Mouse (Mus musculus) heart, postnatal 0 days (tissue): ENCODE data around the gene Chaf1a. TPM values are rescaled to one million over a fixed set of nuclear protein-coding genes. Genes with fewer than 3 reads are reported as not detected.

ENCODE experiments used
- ATAC-seq: fragments of 200-750 bp; cut with Nextera tagmentation; 2 replicates; pipeline ENCODE4 v1.8.0; 2017; ENCODE audit warnings: low read depth, moderate number of reproducible peaks, moderate library complexity; ENCODE audit not compliant: insufficient read depth
- DNase-seq: peaks from one replicate; pipeline ENCODE4 v3.0.0-alpha.2; 2016; ENCODE audit warnings: low spot score
- H3K27ac ChIP-seq: fragments of 300-500 bp; sonication (generic); 2 replicates; pipeline ENCODE4 v1.5.1; 2014; ENCODE audit warnings: low read depth, mild to moderate bottlenecking
- H3K27me3 ChIP-seq: fragments of 300-500 bp; sonication (generic); 2 replicates; pipeline ENCODE4 v1.6.1; 2014; ENCODE audit warnings: low read length, mixed read lengths; ENCODE audit not compliant: control insufficient read depth, insufficient read depth
- H3K36me3 ChIP-seq: fragments of 300-500 bp; sonication (generic); replicated peaks from 2 replicates; pipeline ENCODE4 v1.6.1; 2014; ENCODE audit warnings: low read length, mixed read lengths; ENCODE audit not compliant: control insufficient read depth, insufficient read depth
- H3K4me1 ChIP-seq: fragments of 300-500 bp; sonication (generic); 2 replicates; pipeline ENCODE4 v1.6.1; 2014; ENCODE audit warnings: antibody characterized with exemption; ENCODE audit not compliant: control insufficient read depth, insufficient read depth
- H3K4me2 ChIP-seq: fragments of 300-500 bp; sonication (generic); 2 replicates; pipeline ENCODE4 v1.6.1; 2014; ENCODE audit warnings: low read depth, mild to moderate bottlenecking, low read length, moderate library complexity
- H3K4me3 ChIP-seq: fragments of 300-500 bp; sonication (generic); 2 replicates; pipeline ENCODE4 v1.5.1; 2014; ENCODE audit warnings: low read depth, low read length
- H3K9ac ChIP-seq: fragments of 300-500 bp; sonication (generic); replicated peaks from 2 replicates; pipeline ENCODE4 v1.6.1; 2014; ENCODE audit warnings: low read depth, low read length, mixed read lengths
- H3K9me3 ChIP-seq: fragments of 300-500 bp; sonication (generic); replicated peaks from 2 replicates; pipeline ENCODE4 v1.6.1; 2016; ENCODE audit warnings: low read length; ENCODE audit not compliant: control insufficient read depth
- CTCF ChIP-seq: IDR thresholded peaks from 2 replicates; pipeline ENCODE4 v1.5.1; 2016; ENCODE audit warnings: antibody characterized with exemption, control low read depth, low read depth
- EP300 ChIP-seq: IDR thresholded peaks from 2 replicates; pipeline ENCODE4 v1.6.1; 2016; ENCODE audit warnings: antibody characterized with exemption, low read depth
- WGBS: fragments of 180-500 bp; shearing (Covaris S2); extraction: QIAGEN DNeasy Blood & Tissue Kit; methylation state at CpG from one replicate; pipeline ENCODE4 v1.1.7; 2014; 5-methylcytosine and 5-hydroxymethylcytosine counted together
- polyA plus RNA-seq: library from polyadenylated mRNA; unstranded; fragments of >200 nt; fragmentation: Nextera tagmentation; extraction: Ambion mirVana; gene quantifications from 2 replicates; pipeline ENCODE4 v1.2.1, GENCODE M21; 2015
- total RNA-seq: library from RNA; depleted of rRNA; stranded (reverse); fragments of >200 nt; gene quantifications from 2 replicates; pipeline ENCODE4 v1.2.3, GENCODE M21; 2014; ENCODE audit warnings: low replicate concordance

Chaf1a gene
- total and polyA plus RNA-seq, 2 experiments from 2014 or later: 2.8 to 2.9 TPM

DNA sequence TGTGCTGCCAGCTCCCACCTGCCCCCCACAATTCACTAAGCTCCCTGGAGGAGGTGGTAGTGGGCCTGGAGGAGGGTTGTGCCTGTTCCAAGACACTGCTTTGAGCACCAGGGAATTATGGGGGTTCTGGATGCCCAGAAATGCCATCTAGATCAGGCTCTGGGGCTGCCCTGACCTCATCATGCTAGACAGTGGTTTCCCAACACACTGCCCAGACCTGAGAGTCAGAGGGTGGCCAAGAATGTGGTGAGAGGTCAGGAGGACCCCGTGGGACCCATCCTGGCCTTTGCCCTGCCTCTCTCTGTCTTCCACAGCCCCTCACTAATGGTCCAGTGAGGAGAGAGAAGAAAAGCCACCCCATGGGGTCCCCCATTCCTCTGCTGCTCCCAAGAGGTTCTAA lies 70.8 kb downstream of the Chaf1a start:
- H3K4me3 ChIP-seq: no peak overlapping the region
- H3K4me1 ChIP-seq: peaks cover 14% of the 10 kb centered on the region
- peaks cover 12% of the 10 kb centered on the region; the same call in 1 of the 2 replicates for H3K36me3 ChIP-seq
- 62% methylated on average over 1 of the region's 1 CpGs for WGBS
- TF ChIP-seq EP300 (no peak), CTCF (no peak)
- H3K27me3 ChIP-seq: no peaks in the 10 kb centered on the region
- ATAC-seq (no peak), DNase-seq (no peak)
- H3K27ac ChIP-seq: peak overlapping the region; percentile 94; the same call in 1 of the 2 replicates
- no peak overlapping the region for H3K9ac ChIP-seq
- no peaks in the 10 kb centered on the region for H3K9me3 ChIP-seq
- H3K4me2 ChIP-seq: no peak overlapping the region

- DNase-seq (peak; percentile 65), ATAC-seq (no peak; the same call in 1 of the 2 replicates)
- Histone ChIP-seq H3K27ac (no peak overlapping the region), H3K9ac (no peak overlapping the region), H3K27me3 (no peaks in the 10 kb centered on the region), H3K9me3 (no peaks in the 10 kb centered on the region), H3K36me3 (peaks cover 11% of the 10 kb centered on the region; the same call in 1 of the 2 replicates), H3K4me2 (no peak overlapping the region), H3K4me1 (peaks cover 15% of the 10 kb centered on the region), H3K4me3 (no peak overlapping the region)
- WGBS: 52% methylated on average over 5 of the region's 5 CpGs
- peak; percentile 83 for TF ChIP-seq CTCF
- no peak for TF ChIP-seq EP300
Measured at GRCm38 (mm10) chr17:56111864-56112263, 71.6 kb downstream of the Chaf1a start.

- 67% methylated on average over 3 of the region's 3 CpGs for WGBS
- no peak for TF ChIP-seq EP300
- TF ChIP-seq CTCF: no peak
- no peak overlapping the region for H3K4me2 ChIP-seq
- H3K4me3 ChIP-seq: no peak overlapping the region
- H3K9me3 ChIP-seq: no peaks in the 10 kb centered on the region
- H3K4me1 ChIP-seq: peaks cover 20% of the 10 kb centered on the region
- peaks cover 2% of the 10 kb centered on the region; the same call in 1 of the 2 replicates for H3K36me3 ChIP-seq
- ATAC-seq: no peak
- no peak overlapping the region for H3K27ac ChIP-seq
- no peaks in the 10 kb centered on the region for H3K27me3 ChIP-seq
- H3K9ac ChIP-seq: no peak overlapping the region
- DNase-seq: no peak
Measured at GRCm38 (mm10) chr17:56112743-56113142, 72.5 kb downstream of the Chaf1a start.

DNA sequence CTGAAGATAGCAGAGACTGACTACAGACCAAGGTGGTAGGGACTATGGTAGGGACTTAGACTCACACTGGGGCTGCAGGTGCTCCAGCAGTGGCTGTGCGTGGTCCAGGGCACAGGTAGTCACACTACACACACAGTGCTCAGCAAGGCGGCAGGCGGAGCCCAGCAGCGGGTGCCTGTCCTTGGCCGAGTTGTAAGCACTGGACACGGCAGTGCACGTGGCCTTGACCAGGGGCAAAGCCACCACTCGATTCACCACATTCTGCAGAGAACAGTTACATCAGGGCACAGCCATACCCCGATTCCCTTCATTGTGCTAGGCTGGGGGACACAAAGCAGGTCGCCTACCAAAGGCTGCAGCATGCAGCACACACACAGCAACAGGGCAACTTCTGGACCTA lies 76.0 kb downstream of the Chaf1a start:
- Histone ChIP-seq H3K9ac (no peak overlapping the region), H3K4me1 (peaks cover 15% of the 10 kb centered on the region; the same call in 1 of the 2 replicates)

GRCm38 (mm10) chr17:56117251-56117710 lies 77.0 kb downstream of the Chaf1a start, which contains the start of gene Plin5:
Gene Plin5 (minus strand): TSS chr17:56117596.
- WGBS: 1% methylated on average over 27 of the region's 27 CpGs
- H3K27me3 ChIP-seq: peaks cover 7% of the 10 kb centered on the region
- H3K36me3 ChIP-seq: no peaks in the 10 kb centered on the region
- peak within 1 kb of the TSS; percentile 41 for H3K4me3 ChIP-seq
- peak within 1 kb of the TSS; percentile 60 for H3K4me2 ChIP-seq
- H3K27ac ChIP-seq: no peak within 1 kb of the TSS
- peak within 1 kb of the TSS; percentile 1; the same call in 1 of the 2 replicates for H3K9ac ChIP-seq
- ATAC-seq: peak; percentile 76
- H3K9me3 ChIP-seq: peaks cover 2% of the 10 kb centered on the region
- TF ChIP-seq EP300 (no peak), CTCF (no peak)
- H3K4me1 ChIP-seq: peaks cover 15% of the 10 kb centered on the region; the same call in 1 of the 2 replicates
- peak; percentile 51 for DNase-seq

More for the DNA sequence above, 76.0 kb downstream of the Chaf1a start:
- no peaks in the 10 kb centered on the region for H3K36me3 ChIP-seq
- no peak for DNase-seq
- no peak for ATAC-seq
- 67% methylated on average over 10 of the region's 10 CpGs for WGBS
- H3K9me3 ChIP-seq: no peaks in the 10 kb centered on the region
- H3K27me3 ChIP-seq: peaks cover 5% of the 10 kb centered on the region
- no peak overlapping the region for H3K4me2 ChIP-seq
- TF ChIP-seq CTCF (no peak), EP300 (no peak)
- H3K27ac ChIP-seq: no peak overlapping the region
- no peak overlapping the region for H3K4me3 ChIP-seq

DNA sequence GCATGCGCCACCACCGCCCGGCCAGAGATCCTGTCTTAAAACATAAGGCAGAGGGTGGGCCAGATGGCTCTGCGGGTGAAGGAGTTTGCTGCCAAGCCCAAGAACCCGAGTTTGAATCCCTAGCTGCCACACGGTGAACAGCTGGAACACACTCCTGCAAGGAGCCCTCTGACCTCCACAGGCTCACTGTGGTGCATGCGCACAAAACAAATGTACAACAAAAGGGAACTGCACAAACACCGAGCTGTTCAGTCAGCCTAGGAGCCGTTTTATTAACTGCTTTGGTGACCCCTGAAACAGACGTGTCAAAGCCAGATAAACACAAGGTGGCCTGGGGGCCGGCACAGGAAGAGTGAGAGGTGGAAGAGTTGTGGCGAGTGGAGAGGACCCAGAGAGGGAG lies 79.2 kb downstream of the Chaf1a start:
- H3K4me3 ChIP-seq: no peak overlapping the region
- H3K4me2 ChIP-seq: peak overlapping the region; percentile 61
- peaks cover 14% of the 10 kb centered on the region for H3K27me3 ChIP-seq
- no peak overlapping the region for H3K9ac ChIP-seq
- DNase-seq (peak; percentile 49), ATAC-seq (no peak; the same call in 1 of the 2 replicates)
- WGBS: 37% methylated on average over 12 of the region's 12 CpGs
- peaks cover 8% of the 10 kb centered on the region for H3K9me3 ChIP-seq
- H3K36me3 ChIP-seq: no peaks in the 10 kb centered on the region
- peaks cover 15% of the 10 kb centered on the region; the same call in 1 of the 2 replicates for H3K4me1 ChIP-seq
- peak overlapping the region; percentile 32 for H3K27ac ChIP-seq
- no peak for TF ChIP-seq EP300
- no peak for TF ChIP-seq CTCF
